Comparison of ENCODE assay signal across 8 mouse cellular contexts in the genomic region with DNA sequence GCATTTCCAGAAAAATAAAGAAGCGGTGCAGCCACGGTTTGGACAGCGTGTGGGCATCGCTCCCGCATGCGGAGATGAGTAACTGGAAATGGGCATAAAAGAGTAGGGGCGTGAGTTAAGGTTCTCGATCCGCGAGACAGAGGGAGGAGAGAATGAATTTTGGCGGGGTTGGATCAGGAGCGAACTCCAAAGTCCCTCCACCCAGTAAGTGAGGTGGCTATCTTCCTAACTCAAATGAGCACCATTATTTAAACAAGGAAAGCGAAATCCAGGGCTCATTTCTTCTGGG. TPM values are rescaled to one million over a fixed set of nuclear protein-coding genes. Genes with fewer than 3 reads are reported as not detected.
DNase-seq lines count a peak whose midpoint lies in the region; ATAC-seq and TF ChIP-seq lines count a peak whose summit lies in the region.

No protein-coding gene starts in this region.

- H3K4me1 ChIP-seq in heart, embryonic 11.5 days (ENCODE audit: control insufficient read depth, insufficient read depth, low read length): peaks cover 18% of the 10 kb centered on the region; the same call in 1 of the 2 replicates
- 0 out of 4 replicates have a peak, but pooled peaks cover 0 to 3% of the 10 kb centered on the region in 2 experiments for H3K4me1 ChIP-seq in ES-E14 (ENCODE audit: control insufficient read depth in 2 of 2, insufficient read depth in 2 of 2, low read length in 2 of 2, poor library complexity in 1 of 2)
- H3K4me1 ChIP-seq in forebrain, postnatal 0 days (ENCODE audit: insufficient read depth): peaks cover 19% of the 10 kb centered on the region; the same call in 1 of the 2 replicates
- H3K4me1 ChIP-seq in liver, embryonic 14.5 days (replicated peaks; ENCODE audit: control insufficient read depth in 2 of 2, insufficient read depth in 2 of 2, low read length in 1 of 2): 0 out of 4 replicates have a peak, but pooled peaks cover 0 to 2% of the 10 kb centered on the region in 2 experiments

- peak overlapping the region; percentile 94 for H3K27ac ChIP-seq in heart, embryonic 11.5 days (ENCODE audit: low read depth, low read length)
- no peak overlapping the region for H3K27ac ChIP-seq in ES-E14 (ENCODE audit: insufficient read depth, low read depth, low read length, poor library complexity, severe bottlenecking)
- peak overlapping the region; percentile 99 for H3K27ac ChIP-seq in forebrain, postnatal 0 days (ENCODE audit: low read depth, low read length)
- no peak overlapping the region for H3K27ac ChIP-seq in liver, embryonic 14.5 days

- H3K27me3 ChIP-seq in heart, embryonic 11.5 days (ENCODE audit: control insufficient read depth, insufficient read depth, low read length): no peaks in the 10 kb centered on the region
- H3K27me3 ChIP-seq in forebrain, postnatal 0 days (ENCODE audit: insufficient read depth, low read length): no peaks in the 10 kb centered on the region
- H3K27me3 ChIP-seq in liver, embryonic 14.5 days (ENCODE audit: control insufficient read depth, insufficient read depth, low read length): peaks cover 46% of the 10 kb centered on the region

- no peaks in the 10 kb centered on the region for H3K9me3 ChIP-seq in heart, embryonic 11.5 days (replicated peaks; ENCODE audit: control insufficient read depth, low read length)
- H3K9me3 ChIP-seq in ES-E14 (ENCODE audit: control insufficient read depth, insufficient read depth, low read depth, low read length): no peaks in the 10 kb centered on the region
- H3K9me3 ChIP-seq in forebrain, postnatal 0 days (ENCODE audit: low read length): no peaks in the 10 kb centered on the region
- no peaks in the 10 kb centered on the region for H3K9me3 ChIP-seq in liver, embryonic 14.5 days (ENCODE audit: control insufficient read depth, low read length)

- TF ChIP-seq EP300 in liver, embryonic 14.5 days (IDR thresholded peaks at IDR 0.05; ENCODE audit: low read depth): no peak

- TF ChIP-seq CTCF in forebrain, postnatal 0 days (IDR thresholded peaks at IDR 0.05; ENCODE audit: low read depth): no peak
- no peak for TF ChIP-seq CTCF in liver, embryonic 14.5 days (IDR thresholded peaks at IDR 0.05; ENCODE audit: low read depth)

- ATAC-seq in heart, embryonic 11.5 days (replicated peaks; ENCODE audit: insufficient number of reproducible peaks, low FRiP score, low TSS enrichment): no peak
- no peak for ATAC-seq in forebrain, postnatal 0 days
- ATAC-seq in liver, embryonic 14.5 days (ENCODE audit: insufficient read depth): no peak

- in situ Hi-C loops in ES-E14 (cut with MboI; ENCODE audit: low sequenced_read_pairs in 2 of 2, unreplicated experiment in 2 of 2): no loop called here

- DNase-seq in heart, adult 9 months (ENCODE audit: low spot score in 2 of 2): no peak
- no peak for DNase-seq in ES-E14 (ENCODE audit: low read depth, low spot score)
- peak; percentile 56 for DNase-seq in forebrain, postnatal 0 days
- DNase-seq in liver, embryonic 14.5 days (ENCODE audit: low read depth in 3 of 3, low spot score in 3 of 3): no peak
- DNase-seq in spleen, postnatal 36 days (ENCODE audit: low spot score in 2 of 2): no peak
- DNase-seq in cerebellum, adult 9-10 months: no peak
- DNase-seq in lung, postnatal 10 days: no peak

- 0 out of 2 replicates have a peak, but pooled peaks cover 2% of the 10 kb centered on the region for H3K36me3 ChIP-seq in heart, embryonic 11.5 days (ENCODE audit: control insufficient read depth, insufficient read depth, low read length)
- H3K36me3 ChIP-seq in ES-E14 (ENCODE audit: control insufficient read depth, insufficient read depth, low read length, poor library complexity, severe bottlenecking): peaks cover 3% of the 10 kb centered on the region
- peaks cover 4% of the 10 kb centered on the region; the same call in 1 of the 2 replicates for H3K36me3 ChIP-seq in forebrain, postnatal 0 days (ENCODE audit: insufficient read depth)
- no peaks in the 10 kb centered on the region for H3K36me3 ChIP-seq in liver, embryonic 14.5 days (replicated peaks; ENCODE audit: control insufficient read depth, insufficient read depth, low read depth)

- peak overlapping the region; percentile 91 for H3K9ac ChIP-seq in heart, embryonic 11.5 days (ENCODE audit: low read depth, low read length)
- H3K9ac ChIP-seq in ES-E14 (ENCODE audit: insufficient read depth, low read depth, low read length, poor library complexity, severe bottlenecking): no peak overlapping the region
- H3K9ac ChIP-seq in forebrain, postnatal 0 days: peak overlapping the region; percentile 100
- no peak overlapping the region for H3K9ac ChIP-seq in liver, embryonic 14.5 days (replicated peaks)

- H3K4me2 ChIP-seq in heart, embryonic 11.5 days: peak overlapping the region; percentile 92
- H3K4me2 ChIP-seq in forebrain, postnatal 0 days (ENCODE audit: low read depth): peak overlapping the region; percentile 91
- peak overlapping the region; percentile 77 for H3K4me2 ChIP-seq in liver, embryonic 14.5 days (ENCODE audit: low read depth)

- 2% methylated on average over 13 of the region's 13 CpGs for WGBS in heart, embryonic 11.5 days (ENCODE audit: insufficient replicate concordance)
- under 1% methylated on average over 13 of the region's 13 CpGs for WGBS in forebrain, postnatal 0 days
- 2% methylated on average over 13 of the region's 13 CpGs for WGBS in liver, embryonic 14.5 days (ENCODE audit: insufficient replicate concordance)

- peak overlapping the region; percentile 75 for H3K4me3 ChIP-seq in heart, embryonic 11.5 days (ENCODE audit: low read depth, low read length)
- H3K4me3 ChIP-seq in ES-E14 (ENCODE audit: insufficient read depth in 1 of 2, low read depth in 1 of 2, low read length in 2 of 2, poor library complexity in 1 of 2, severe bottlenecking in 1 of 2): peak overlapping the region; percentile 70 to 79; a peak in 3 of 4 replicates
- H3K4me3 ChIP-seq in forebrain, postnatal 0 days (ENCODE audit: low read depth, low read length): peak overlapping the region; percentile 93
- peak overlapping the region in 1 of 2 experiments; percentile 14; a peak in 1 of 4 replicates for H3K4me3 ChIP-seq in liver, embryonic 14.5 days (ENCODE audit: insufficient read depth in 1 of 2, low read depth in 2 of 2, low read length in 2 of 2)

TF ChIP-seq in ES-E14, 5 proteins besides CTCF, POLR2A, EP300 and RAD21:
- TF ChIP-seq ZC3H11A (IDR thresholded peaks at IDR 0.05; ENCODE audit: borderline replicate concordance, low read depth, low read length): no peak
- TF ChIP-seq CHD2 (IDR thresholded peaks at IDR 0.05; ENCODE audit: low read depth, low read length): no peak
- no peak for TF ChIP-seq ZNF384 (IDR thresholded peaks at IDR 0.05; ENCODE audit: low read depth, low read length)
- no peak for TF ChIP-seq MAFK (IDR thresholded peaks at IDR 0.05; ENCODE audit: insufficient read depth, low read depth, low read length)
- TF ChIP-seq HCFC1 (IDR thresholded peaks at IDR 0.05; ENCODE audit: borderline replicate concordance, insufficient read depth, low read length): no peak

RNA-seq across cellular contexts. Expression of a gene that starts 2.6 kb away (rescaled TPM):
- polyA plus RNA-seq in heart, embryonic 11.5 days (2014; fragmentation: Nextera tagmentation; extraction: Ambion mirVana): 124 and 126 TPM in 2 replicates
- 3.3 and 4.8 TPM in 2 replicates for total RNA-seq in ES-E14 (2012; rRNA removed)
- total RNA-seq in forebrain, postnatal 0 days (2014; rRNA removed): 63.6 and 65.4 TPM in 2 replicates
- polyA plus RNA-seq in forebrain, postnatal 0 days (2015; fragmentation: Nextera tagmentation; extraction: Ambion mirVana): 104 TPM in 2 replicates
- polyA plus RNA-seq in liver, embryonic 14.5 days (2012; rRNA removed): 0.43 and 0.68 TPM in 2 replicates
- 0.67 and 0.80 TPM in 2 replicates for polyA plus RNA-seq in liver, embryonic 14.5 days (2014; fragmentation: Nextera tagmentation; extraction: Ambion mirVana)

Comparison
In these comparisons a context has a peak if more than half of its experiments do, and no peak if none do; other contexts are left out.
1. H3K27ac ChIP-seq: peak in heart, embryonic 11.5 days (single experiment) and forebrain, postnatal 0 days (single experiment); none in ES-E14 (single experiment) and liver, embryonic 14.5 days (single experiment).
2. H3K9ac ChIP-seq: peak in heart, embryonic 11.5 days (single experiment) and forebrain, postnatal 0 days (single experiment); none in ES-E14 (single experiment) and liver, embryonic 14.5 days (single experiment).
3. RNA of a gene that starts 2.6 kb away (polyA plus RNA-seq): 124 to 126 TPM in heart, embryonic 11.5 days and 104 TPM in forebrain, postnatal 0 days; 0.43 to 0.80 TPM in liver, embryonic 14.5 days; every median in the first group is over 10 times any median in the second.
4. Peak in every context shown above with its lines, with median percentiles within 50 percentile points of each other: H3K4me2 ChIP-seq.